Mouse (Mus musculus): ENCODE measurements around the gene Pmpcb. TPM values are rescaled to one million over a fixed set of nuclear protein-coding genes. Genes with fewer than 3 reads are reported as not detected.

The Pmpcb gene
- total RNA-seq, 4 experiments from 2014 or later = 69.8 to 85.6 (median 79.1) TPM

- no peak for DNase-seq (ENCODE audit: low spot score in 2 of 2)
These were observed 4.6 kb upstream of the Pmpcb start for GRCm38 (mm10) chr5:21732177-21732911.

- DNase-seq (ENCODE audit: low spot score in 2 of 2) = peak; percentile 85 to 88
These were observed 4.0 kb upstream of the Pmpcb start for GRCm38 (mm10) chr5:21732930-21733329.

GRCm38 (mm10) chr5:21735100-21735499, 1.8 kb upstream of the Pmpcb start:
- DNase-seq (ENCODE audit: low spot score in 2 of 2) = no peak

GRCm38 (mm10) chr5:21735584-21735983, 1.4 kb upstream of the Pmpcb start:
- peak; percentile 38 to 67 for DNase-seq (ENCODE audit: low spot score in 2 of 2)

GRCm38 (mm10) chr5:21736046-21736445, 895 bp upstream of the Pmpcb start:
- DNase-seq (ENCODE audit: low spot score in 2 of 2) = no peak

- DNase-seq (ENCODE audit: low spot score in 2 of 2) = no peak
These were observed 679 bp downstream of the Pmpcb start for GRCm38 (mm10) chr5:21737620-21738019.

- DNase-seq (ENCODE audit: low spot score in 2 of 2) = no peak
These were observed 2.2 kb downstream of the Pmpcb start for GRCm38 (mm10) chr5:21739120-21739519.

- DNase-seq (ENCODE audit: low spot score in 2 of 2) = no peak
These were observed 2.9 kb downstream of the Pmpcb start for GRCm38 (mm10) chr5:21739881-21740280.

GRCm38 (mm10) chr5:21743606-21744005, 6.7 kb downstream of the Pmpcb start:
- DNase-seq (ENCODE audit: low spot score in 2 of 2) = no peak

- no peak for DNase-seq (ENCODE audit: low spot score in 2 of 2)
These were observed 7.7 kb downstream of the Pmpcb start for GRCm38 (mm10) chr5:21744651-21745050.

GRCm38 (mm10) chr5:21745966-21746365, 9.0 kb downstream of the Pmpcb start:
- DNase-seq (ENCODE audit: low spot score in 2 of 2) = no peak

GRCm38 (mm10) chr5:21768506-21768905, 31.6 kb downstream of the Pmpcb start:
- no peak for DNase-seq (ENCODE audit: low spot score in 2 of 2)

GRCm38 (mm10) chr5:21769841-21770240, 32.9 kb downstream of the Pmpcb start:
- DNase-seq (ENCODE audit: low spot score in 2 of 2) = peak in 1 of 2 experiments; percentile 19

GRCm38 (mm10) chr5:21776491-21776890, 39.5 kb downstream of the Pmpcb start:
- DNase-seq (ENCODE audit: low spot score in 2 of 2) = no peak

- DNase-seq (ENCODE audit: low spot score in 2 of 2) = no peak
These were observed 47.5 kb downstream of the Pmpcb start for GRCm38 (mm10) chr5:21784161-21785052.

GRCm38 (mm10) chr5:21785053-21785452, 48.1 kb downstream of the Pmpcb start, which contains the start of the genes Dnajc2 and Psmc2:
TSS of gene Dnajc2 (minus strand) at chr5:21785251.
TSS of gene Psmc2 (plus strand) at chr5:21785283.
- DNase-seq (ENCODE audit: low spot score in 2 of 2) = peak; percentile 82 to 88

- DNase-seq (ENCODE audit: low spot score in 2 of 2) = no peak
These were observed 48.8 kb downstream of the Pmpcb start for GRCm38 (mm10) chr5:21785776-21786175.

- DNase-seq (ENCODE audit: low spot score in 2 of 2) = peak; percentile 85 to 91
These were observed 49.6 kb downstream of the Pmpcb start for GRCm38 (mm10) chr5:21786258-21787185.

GRCm38 (mm10) chr5:21787186-21788105, 50.5 kb downstream of the Pmpcb start:
- no peak for DNase-seq (ENCODE audit: low spot score in 2 of 2)

GRCm38 (mm10) chr5:21789061-21789460, 52.1 kb downstream of the Pmpcb start:
- peak; percentile 12 to 13 for DNase-seq (ENCODE audit: low spot score in 2 of 2)
